ENCODE assay signal across 9 mouse cellular contexts in the genomic region with DNA sequence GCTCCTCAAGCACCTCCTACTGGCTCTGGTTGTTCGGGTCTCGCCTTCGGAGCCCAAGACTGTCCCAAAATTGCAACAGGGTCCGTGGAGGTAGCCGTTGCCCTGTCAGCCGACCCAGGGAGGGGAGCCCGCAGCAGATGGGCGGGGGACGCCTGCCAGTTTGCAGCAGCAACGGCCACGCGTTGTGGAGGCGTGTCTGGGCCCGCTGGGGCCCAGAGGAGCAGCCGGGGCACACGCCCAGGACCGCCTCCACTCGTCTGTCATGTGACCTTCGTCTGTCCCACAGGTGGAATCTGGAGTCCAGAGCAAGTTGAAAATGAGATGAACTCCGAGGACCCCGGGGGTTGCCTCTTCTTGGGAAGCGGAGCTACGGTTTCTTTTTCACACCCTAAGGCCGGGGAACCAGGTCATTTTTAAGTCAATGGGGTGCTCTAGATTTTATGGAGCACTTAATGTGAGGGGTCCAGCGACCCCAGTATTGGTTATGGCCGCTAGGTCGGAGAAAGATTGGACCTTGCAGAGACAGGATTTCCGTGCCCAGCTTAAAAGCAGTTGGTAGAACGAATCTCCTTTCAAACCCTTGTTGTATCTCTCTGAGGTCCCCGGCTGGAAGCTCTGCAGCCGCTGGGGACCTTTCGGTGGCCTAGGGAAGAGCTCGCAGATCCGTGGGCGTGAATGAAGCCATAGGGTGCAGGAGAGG. TPM values are rescaled to one million over a fixed set of nuclear protein-coding genes. Genes with fewer than 3 reads are reported as not detected.
A peak's percentile ranks its signal among the peaks of the same experiment; 100 is the strongest.
DNase-seq lines count a peak whose midpoint lies in the region; ATAC-seq and TF ChIP-seq lines count a peak whose summit lies in the region.
"Had no signal": no experiment of that assay in that cellular context is flagged by ENCODE, and none has a peak within 500 bp of the region (broad histone marks: within the 10 kb centered on the region; RNA-seq: fewer than 3 reads in every experiment).

A gene (plus strand): TSS at position 283 of the 700 bp plus-strand sequence.

- no peaks in the 10 kb centered on the region for H3K36me3 ChIP-seq in heart, embryonic 14.5 days (ENCODE audit: control insufficient read depth, insufficient read depth, low read length)
- H3K36me3 ChIP-seq in embryonic facial prominence, embryonic 15.5 days, result no peaks in the 10 kb centered on the region
- H3K36me3 ChIP-seq in midbrain, postnatal 0 days (ENCODE audit: insufficient read depth, low read length), result no peaks in the 10 kb centered on the region

- TF ChIP-seq CTCF in midbrain, postnatal 0 days (IDR thresholded peaks at IDR 0.05), result no peak
- TF ChIP-seq CTCF in cerebellum, adult 2 months (IDR thresholded peaks at IDR 0.05; ENCODE audit: borderline replicate concordance, insufficient read depth, low read depth, low read length), result no peak

- TF ChIP-seq POLR2A in cerebellum, adult 2 months (IDR thresholded peaks at IDR 0.05; ENCODE audit: borderline replicate concordance, insufficient read depth, low read length), result no peak

- no peak within 1 kb of the TSS for H3K9ac ChIP-seq in heart, embryonic 14.5 days (ENCODE audit: low read length)
- H3K9ac ChIP-seq in embryonic facial prominence, embryonic 15.5 days, result no peak within 1 kb of the TSS
- H3K9ac ChIP-seq in midbrain, postnatal 0 days (replicated peaks; ENCODE audit: low read length, poor library complexity, severe bottlenecking), result no peak within 1 kb of the TSS

- peaks cover 77% of the 10 kb centered on the region for H3K27me3 ChIP-seq in heart, embryonic 14.5 days (ENCODE audit: control insufficient read depth, insufficient read depth, low read length)
- H3K27me3 ChIP-seq in embryonic facial prominence, embryonic 15.5 days, result peaks cover 84% of the 10 kb centered on the region
- H3K27me3 ChIP-seq in midbrain, postnatal 0 days (ENCODE audit: insufficient read depth, low read length), result peaks cover 57% of the 10 kb centered on the region
- peaks cover 3% of the 10 kb centered on the region; the same call in 1 of the 2 replicates for H3K27me3 ChIP-seq in cerebellum, adult 2 months (ENCODE audit: control insufficient read depth, insufficient read depth, low read length)

- peaks cover 2 to 14% of the 10 kb centered on the region in 2 experiments; a peak in 3 of 4 replicates for H3K4me1 ChIP-seq in heart, embryonic 14.5 days (ENCODE audit: control insufficient read depth in 2 of 2, insufficient read depth in 2 of 2, low read length in 2 of 2)
- H3K4me1 ChIP-seq in embryonic facial prominence, embryonic 15.5 days, result peaks cover 26% of the 10 kb centered on the region
- peaks cover 4% of the 10 kb centered on the region; the same call in 1 of the 2 replicates for H3K4me1 ChIP-seq in midbrain, postnatal 0 days (ENCODE audit: insufficient read depth, low read length)
- H3K4me1 ChIP-seq in cerebellum, adult 2 months (ENCODE audit: control insufficient read depth, insufficient read depth, low read length), result no peaks in the 10 kb centered on the region

- peak within 1 kb of the TSS in 1 of 2 experiments; percentile 34; a peak in 3 of 4 replicates for H3K4me3 ChIP-seq in heart, embryonic 14.5 days (ENCODE audit: control insufficient read depth in 1 of 2, insufficient read depth in 1 of 2, low read depth in 1 of 2, low read length in 2 of 2)
- peak within 1 kb of the TSS; percentile 24 for H3K4me3 ChIP-seq in embryonic facial prominence, embryonic 15.5 days (replicated peaks)
- 0 out of 2 replicates have a peak within 1 kb of the TSS, but pooled peaks have one; percentile 1 for H3K4me3 ChIP-seq in midbrain, postnatal 0 days (ENCODE audit: low read depth, low read length)
- no peak within 1 kb of the TSS for H3K4me3 ChIP-seq in cerebellum, adult 2 months (replicated peaks; ENCODE audit: insufficient read depth, low read depth, low read length)

- no peak for DNase-seq in heart, adult 9 months (ENCODE audit: low spot score in 2 of 2)
- peak; percentile 55 for DNase-seq in kidney, postnatal 14 days
- no peak for DNase-seq in midbrain, postnatal 0 days (ENCODE audit: low spot score)
- DNase-seq in cerebellum, adult 18-20 months, result no peak
- no peak for DNase-seq in gastrocnemius, postnatal 25 days
- no peak for DNase-seq in cerebellum, adult 2 months

- no peak for ATAC-seq in heart, embryonic 14.5 days (ENCODE audit: insufficient number of reproducible peaks, insufficient read depth, low FRiP score, low read depth)
- ATAC-seq in embryonic facial prominence, embryonic 15.5 days (ENCODE audit: insufficient number of reproducible peaks, low FRiP score, low TSS enrichment, low read depth), result no peak
- ATAC-seq in midbrain, postnatal 0 days (ENCODE audit: low FRiP score), result no peak

- 5% methylated on average over 35 of the region's 35 CpGs for WGBS in heart, embryonic 14.5 days
- WGBS in embryonic facial prominence, embryonic 15.5 days, result 3% methylated on average over 35 of the region's 35 CpGs
- WGBS in midbrain, postnatal 0 days, result 3% methylated on average over 35 of the region's 35 CpGs
- WGBS in cerebellum, adult 2 months, result 3% methylated on average over 35 of the region's 35 CpGs

- no peak within 1 kb of the TSS for H3K27ac ChIP-seq in heart, embryonic 14.5 days (replicated peaks in 1 of 2; ENCODE audit: control insufficient read depth in 1 of 2, insufficient read depth in 1 of 2, low read depth in 2 of 2, low read length in 2 of 2)
- H3K27ac ChIP-seq in embryonic facial prominence, embryonic 15.5 days (replicated peaks), result no peak within 1 kb of the TSS
- no peak within 1 kb of the TSS for H3K27ac ChIP-seq in midbrain, postnatal 0 days (ENCODE audit: low read depth, low read length)
- no peak within 1 kb of the TSS for H3K27ac ChIP-seq in cerebellum, adult 2 months (ENCODE audit: insufficient read depth, low read length)

- peak within 1 kb of the TSS; percentile 63 for H3K4me2 ChIP-seq in heart, embryonic 14.5 days (ENCODE audit: low read length)
- H3K4me2 ChIP-seq in embryonic facial prominence, embryonic 15.5 days (replicated peaks), result peak within 1 kb of the TSS; percentile 44
- peak within 1 kb of the TSS; percentile 29; the same call in 1 of the 2 replicates for H3K4me2 ChIP-seq in midbrain, postnatal 0 days (ENCODE audit: low read depth, low read length, poor library complexity, severe bottlenecking)

- no peaks in the 10 kb centered on the region for H3K9me3 ChIP-seq in heart, embryonic 14.5 days (ENCODE audit: control insufficient read depth, low read length)
- no peaks in the 10 kb centered on the region for H3K9me3 ChIP-seq in embryonic facial prominence, embryonic 15.5 days (replicated peaks)
- no peaks in the 10 kb centered on the region for H3K9me3 ChIP-seq in midbrain, postnatal 0 days (ENCODE audit: low read length)

RNA-seq across cellular contexts. Expression of the gene that starts here (rescaled TPM):
- polyA plus RNA-seq in heart, embryonic 14.5 days (2014; fragmentation: Nextera tagmentation; extraction: Ambion mirVana), result not detected in 2 replicates
- 1.6 and 1.9 TPM in 2 replicates for polyA plus RNA-seq in embryonic facial prominence, embryonic 15.5 days (2015; fragmentation: Nextera tagmentation; extraction: Ambion mirVana)
- total RNA-seq in midbrain, postnatal 0 days (2014; rRNA removed), result not detected in 2 replicates
- polyA plus RNA-seq in midbrain, postnatal 0 days (2015; fragmentation: Nextera tagmentation; extraction: Ambion mirVana), result not detected in 2 replicates
- total RNA-seq in gastrocnemius, postnatal 25 days (2021), result not detected
- polyA plus RNA-seq in cerebellum, adult 2 months (2012; rRNA removed), result not detected in 2 replicates
- total RNA-seq: neutrophil, adult 5-6 weeks had no signal
